Mouse (Mus musculus): ENCODE data around the gene Cog6. TPM values are rescaled to one million over a fixed set of nuclear protein-coding genes. Genes with fewer than 3 reads are reported as not detected.

The Cog6 gene
- polyA plus RNA-seq, 1 experiment: 34.1 TPM

DNA sequence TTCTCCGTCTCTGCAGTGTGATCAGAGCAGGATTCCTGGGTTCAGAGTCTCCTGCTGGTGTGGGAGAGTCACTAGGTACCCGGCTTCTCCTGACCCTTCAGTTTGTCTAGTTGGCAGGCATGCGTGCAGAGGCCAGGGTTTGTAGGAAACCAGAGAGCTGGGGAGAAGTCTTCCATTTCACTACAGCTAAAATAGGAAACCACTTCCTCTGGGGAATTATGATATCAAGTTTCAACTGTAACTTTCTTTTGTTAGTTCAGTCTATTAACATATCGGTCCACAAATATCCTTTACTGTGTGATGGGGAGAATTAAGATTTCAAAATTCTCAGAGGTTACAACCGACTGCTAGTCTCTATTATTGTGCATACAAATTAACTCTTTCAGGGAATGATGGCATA lies 19.0 kb upstream of the Cog6 start:
- Histone ChIP-seq H3K4me3 (ENCODE audit: insufficient read depth, low read length) (no peak overlapping the region), H3K27ac (ENCODE audit: insufficient read depth, low read length) (no peak overlapping the region; the same call in 1 of the 2 replicates), H3K4me1 (ENCODE audit: control insufficient read depth, insufficient read depth, low read length) (peaks cover 5% of the 10 kb centered on the region)
- no peak for TF ChIP-seq CTCF (IDR thresholded peaks at IDR 0.05; ENCODE audit: borderline replicate concordance, insufficient read depth, low read length)

DNA sequence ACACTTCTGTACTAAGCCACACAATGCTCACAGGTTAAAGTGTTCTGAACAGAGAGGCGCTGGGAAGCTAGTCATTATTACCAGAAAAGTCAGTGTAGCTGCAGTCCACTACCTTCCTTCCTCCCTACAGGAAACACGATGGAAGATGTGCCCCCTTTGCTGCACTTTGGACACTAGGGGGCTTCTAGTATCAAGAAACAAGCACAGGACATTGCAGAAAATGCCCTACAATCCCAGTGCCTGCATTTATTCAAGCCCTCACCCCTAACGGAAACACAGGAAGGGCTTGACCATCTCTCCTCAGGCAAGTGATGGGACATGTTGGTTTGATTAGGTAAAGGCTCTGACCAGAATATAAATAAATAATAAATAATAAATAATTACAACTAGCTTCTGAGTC lies 16.4 kb upstream of the Cog6 start:
- H3K27ac ChIP-seq (ENCODE audit: insufficient read depth, low read length): no peak overlapping the region
- peaks cover 5% of the 10 kb centered on the region for H3K4me1 ChIP-seq (ENCODE audit: control insufficient read depth, insufficient read depth, low read length)
- no peak overlapping the region for H3K4me3 ChIP-seq (ENCODE audit: insufficient read depth, low read length)
- TF ChIP-seq CTCF (IDR thresholded peaks at IDR 0.05; ENCODE audit: borderline replicate concordance, insufficient read depth, low read length) (no peak), POLR2A (IDR thresholded peaks at IDR 0.05; ENCODE audit: low read depth, low read length) (no peak)

DNA sequence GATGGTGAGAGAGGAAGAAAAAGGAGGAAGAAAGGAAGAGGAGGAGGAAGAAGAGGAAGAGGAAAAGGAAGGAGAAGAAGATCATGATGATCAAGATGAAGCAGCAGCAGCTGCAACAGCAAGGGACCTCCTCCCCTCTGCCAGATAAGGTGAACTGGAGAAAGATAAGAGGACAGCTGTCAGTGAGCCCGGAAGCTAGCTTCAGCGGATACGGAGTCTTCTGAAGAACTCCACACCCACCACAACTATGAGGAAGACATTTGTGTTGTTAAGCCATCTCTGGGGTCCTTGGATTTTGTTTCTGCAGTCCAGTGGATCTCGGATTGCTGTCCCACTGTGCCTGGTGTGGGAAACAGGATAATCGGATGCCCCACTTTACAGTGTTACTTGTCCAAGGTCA lies 15.4 kb upstream of the Cog6 start:
- peaks cover 5% of the 10 kb centered on the region for H3K4me1 ChIP-seq (ENCODE audit: control insufficient read depth, insufficient read depth, low read length)
- no peak overlapping the region for H3K27ac ChIP-seq (ENCODE audit: insufficient read depth, low read length)
- TF ChIP-seq POLR2A (IDR thresholded peaks at IDR 0.05; ENCODE audit: low read depth, low read length) (no peak), CTCF (IDR thresholded peaks at IDR 0.05; ENCODE audit: borderline replicate concordance, insufficient read depth, low read length) (no peak)
- H3K4me3 ChIP-seq (ENCODE audit: insufficient read depth, low read length): no peak overlapping the region

DNA sequence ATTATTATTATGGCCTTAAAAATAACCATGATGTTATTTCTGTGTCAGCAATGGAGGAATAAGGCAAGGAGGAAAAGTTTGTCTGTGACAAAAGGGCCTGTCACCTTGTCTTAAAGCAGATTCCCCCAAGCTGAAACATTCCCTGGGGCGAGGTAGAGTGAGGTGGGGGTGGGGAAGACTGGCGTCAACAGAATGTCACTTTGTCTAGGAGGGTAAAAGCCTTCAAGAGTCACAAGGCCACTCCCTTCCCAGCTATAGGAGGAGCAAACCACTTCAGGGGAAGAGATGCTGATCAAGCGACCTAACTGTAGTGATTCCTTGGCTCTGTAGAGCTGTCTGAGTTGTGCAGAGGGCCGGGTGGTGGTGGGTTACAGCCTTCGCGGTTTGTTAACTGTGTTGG lies 14.5 kb upstream of the Cog6 start:
- Histone ChIP-seq H3K4me1 (ENCODE audit: control insufficient read depth, insufficient read depth, low read length) (peaks cover 3% of the 10 kb centered on the region; the same call in 1 of the 2 replicates), H3K4me3 (ENCODE audit: insufficient read depth, low read length) (no peak overlapping the region), H3K27ac (ENCODE audit: insufficient read depth, low read length) (no peak overlapping the region)
- TF ChIP-seq CTCF (IDR thresholded peaks at IDR 0.05; ENCODE audit: borderline replicate concordance, insufficient read depth, low read length) (no peak), POLR2A (IDR thresholded peaks at IDR 0.05; ENCODE audit: low read depth, low read length) (no peak)

DNA sequence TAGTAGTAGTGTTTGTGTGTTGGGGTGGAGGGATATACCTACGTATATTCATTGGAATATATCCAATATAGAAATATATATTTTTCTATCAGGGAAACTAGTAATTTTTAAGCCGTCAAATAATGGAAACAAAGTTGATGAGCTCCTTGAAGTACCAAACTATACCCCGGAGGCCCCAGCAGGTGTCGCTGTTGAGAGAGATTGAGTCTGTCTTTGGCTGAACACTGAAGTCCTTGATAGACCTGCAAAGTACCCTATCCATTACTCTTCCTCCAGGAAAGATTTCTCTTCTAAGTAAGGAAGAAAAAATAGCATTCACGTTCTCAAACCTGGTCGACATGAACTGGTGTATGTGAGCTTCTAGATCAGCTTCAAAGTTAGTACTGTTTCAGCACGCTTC lies 12.0 kb upstream of the Cog6 start:
- Histone ChIP-seq H3K27ac (ENCODE audit: insufficient read depth, low read length) (no peak overlapping the region), H3K4me1 (ENCODE audit: control insufficient read depth, insufficient read depth, low read length) (no peaks in the 10 kb centered on the region), H3K4me3 (ENCODE audit: insufficient read depth, low read length) (no peak overlapping the region)
- TF ChIP-seq POLR2A (IDR thresholded peaks at IDR 0.05; ENCODE audit: low read depth, low read length) (no peak), CTCF (IDR thresholded peaks at IDR 0.05; ENCODE audit: borderline replicate concordance, insufficient read depth, low read length) (no peak)

DNA sequence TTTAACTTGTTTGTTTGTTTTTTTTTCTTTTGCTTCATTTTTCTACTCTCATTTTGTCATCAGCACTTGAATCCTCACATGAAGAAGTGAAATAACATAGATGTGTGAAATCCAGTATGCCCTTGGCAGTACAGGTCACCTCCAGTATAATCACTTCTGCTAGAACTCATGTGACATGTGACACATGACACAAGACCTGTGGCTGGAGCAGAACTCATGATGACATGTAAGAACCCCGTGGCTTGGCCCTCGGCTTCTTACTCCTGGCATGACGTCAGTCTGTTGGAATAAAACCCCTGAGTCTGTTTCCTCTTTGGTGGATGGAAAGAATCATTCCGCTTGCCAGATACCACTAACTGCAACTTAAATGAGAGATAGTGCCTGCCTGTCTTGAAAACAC lies 10.3 kb upstream of the Cog6 start:
- Histone ChIP-seq H3K4me1 (ENCODE audit: control insufficient read depth, insufficient read depth, low read length) (no peaks in the 10 kb centered on the region), H3K27ac (ENCODE audit: insufficient read depth, low read length) (no peak overlapping the region), H3K4me3 (ENCODE audit: insufficient read depth, low read length) (no peak overlapping the region)
- no peak for TF ChIP-seq CTCF (IDR thresholded peaks at IDR 0.05; ENCODE audit: borderline replicate concordance, insufficient read depth, low read length)

DNA sequence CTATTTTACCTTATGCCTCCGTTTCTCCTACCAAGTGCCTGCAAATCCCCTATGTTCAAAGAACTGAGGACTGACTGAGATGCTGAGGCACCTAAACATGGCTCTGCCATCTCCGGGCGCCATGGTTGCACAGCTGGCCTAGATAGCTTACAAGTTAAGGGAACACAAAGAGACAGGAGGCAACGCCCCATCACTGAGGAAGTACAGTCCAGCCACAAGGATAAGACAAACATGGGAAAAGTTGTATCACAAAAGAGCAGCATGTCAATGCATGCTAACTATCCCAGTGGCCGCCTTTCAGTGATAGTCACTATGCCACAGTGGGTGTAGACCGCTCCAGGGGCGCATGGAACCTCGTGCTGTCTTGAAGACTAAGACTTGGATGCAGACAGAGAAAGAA lies 9.6 kb downstream of the Cog6 start:
- TF ChIP-seq CTCF (IDR thresholded peaks at IDR 0.05; ENCODE audit: borderline replicate concordance, insufficient read depth, low read length): no peak
- TF ChIP-seq POLR2A (IDR thresholded peaks at IDR 0.05; ENCODE audit: low read depth, low read length): no peak
- no peak overlapping the region for H3K27ac ChIP-seq (ENCODE audit: insufficient read depth, low read length)
- no peaks in the 10 kb centered on the region for H3K4me1 ChIP-seq (ENCODE audit: control insufficient read depth, insufficient read depth, low read length)
- H3K4me3 ChIP-seq (ENCODE audit: insufficient read depth, low read length): no peak overlapping the region

DNA sequence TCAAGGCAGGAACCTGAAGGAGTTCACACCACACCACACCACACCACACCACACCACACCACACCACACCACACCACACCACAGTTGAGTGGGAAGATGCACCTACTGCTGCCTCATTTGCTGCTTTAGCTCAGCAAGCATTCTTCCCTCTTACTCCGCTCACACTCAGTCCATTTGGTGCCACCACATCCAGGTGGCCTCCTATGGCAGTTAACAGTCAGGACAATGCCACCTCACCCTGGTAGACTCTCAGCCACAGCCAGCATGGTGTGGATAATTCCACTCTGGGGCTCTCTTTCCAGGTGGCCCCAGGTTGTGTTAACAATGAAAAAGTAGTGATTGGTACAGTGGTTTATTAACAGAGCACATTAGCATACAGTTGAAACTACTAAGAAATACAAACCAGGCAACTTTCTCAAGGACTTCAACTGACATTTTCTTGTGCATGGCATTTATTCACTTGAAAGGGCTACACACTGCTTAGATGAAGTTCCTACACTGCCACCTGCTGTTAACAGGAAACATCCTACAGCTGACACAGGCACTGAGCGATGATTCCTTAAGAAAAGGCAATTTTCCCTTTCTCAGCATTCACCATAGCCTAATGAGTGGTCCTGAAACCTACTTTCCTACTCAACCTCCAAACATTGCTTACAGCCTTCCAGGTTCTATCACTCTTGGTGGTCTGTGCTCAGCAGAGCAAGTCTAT lies 12.5 kb downstream of the Cog6 start:
- no peak overlapping the region for H3K4me3 ChIP-seq (ENCODE audit: insufficient read depth, low read length)
- H3K27ac ChIP-seq (ENCODE audit: insufficient read depth, low read length): no peak overlapping the region
- H3K4me1 ChIP-seq (ENCODE audit: control insufficient read depth, insufficient read depth, low read length): no peaks in the 10 kb centered on the region
- TF ChIP-seq POLR2A (IDR thresholded peaks at IDR 0.05; ENCODE audit: low read depth, low read length) (no peak), CTCF (IDR thresholded peaks at IDR 0.05; ENCODE audit: borderline replicate concordance, insufficient read depth, low read length) (no peak)

DNA sequence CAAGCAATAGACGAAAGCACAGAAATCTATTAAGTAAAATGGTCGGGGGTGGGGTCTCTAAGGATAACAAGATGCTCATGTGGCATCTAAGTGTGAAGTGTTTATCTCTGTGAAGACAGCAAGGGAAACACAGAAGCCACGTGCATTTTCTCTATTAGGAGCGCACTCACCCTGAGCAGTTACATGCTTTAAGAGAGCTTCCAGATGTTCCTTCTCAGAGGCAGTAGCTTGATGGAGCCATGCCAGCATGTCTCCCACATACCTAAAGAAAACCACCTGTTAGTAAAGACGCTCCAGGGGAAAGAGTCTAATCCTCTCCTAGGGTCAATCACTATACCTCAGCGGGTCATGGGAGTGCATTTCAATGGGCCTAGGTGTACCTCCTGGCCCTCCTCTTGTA lies 15.0 kb downstream of the Cog6 start:
- no peak overlapping the region for H3K4me3 ChIP-seq (ENCODE audit: insufficient read depth, low read length)
- H3K27ac ChIP-seq (ENCODE audit: insufficient read depth, low read length): no peak overlapping the region
- no peak for TF ChIP-seq POLR2A (IDR thresholded peaks at IDR 0.05; ENCODE audit: low read depth, low read length)
- TF ChIP-seq CTCF (IDR thresholded peaks at IDR 0.05; ENCODE audit: borderline replicate concordance, insufficient read depth, low read length): no peak
- no peaks in the 10 kb centered on the region for H3K4me1 ChIP-seq (ENCODE audit: control insufficient read depth, insufficient read depth, low read length)

DNA sequence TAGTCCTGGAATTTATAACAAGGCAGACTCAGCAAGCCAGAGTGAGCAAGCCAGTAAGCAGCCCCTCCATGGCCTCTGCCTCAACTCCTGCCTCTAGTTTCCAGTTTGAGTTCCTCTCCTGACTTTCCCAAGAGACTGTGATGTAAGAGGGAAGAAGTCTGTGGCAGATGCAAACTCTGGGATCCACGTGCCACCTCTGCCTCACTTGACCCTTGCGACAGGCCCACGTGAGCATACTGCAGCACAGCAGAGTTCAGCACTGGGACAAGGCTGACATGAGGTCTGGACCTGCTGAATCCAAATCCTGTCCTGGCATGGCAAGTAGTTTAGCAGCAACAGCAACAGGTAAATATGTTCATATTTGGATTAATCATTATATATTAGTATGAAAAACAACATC lies 17.0 kb downstream of the Cog6 start:
- H3K4me1 ChIP-seq (ENCODE audit: control insufficient read depth, insufficient read depth, low read length): no peaks in the 10 kb centered on the region
- no peak overlapping the region for H3K4me3 ChIP-seq (ENCODE audit: insufficient read depth, low read length)
- no peak overlapping the region for H3K27ac ChIP-seq (ENCODE audit: insufficient read depth, low read length)
- no peak for TF ChIP-seq POLR2A (IDR thresholded peaks at IDR 0.05; ENCODE audit: low read depth, low read length)
- no peak for TF ChIP-seq CTCF (IDR thresholded peaks at IDR 0.05; ENCODE audit: borderline replicate concordance, insufficient read depth, low read length)

Measured in embryonic fibroblast, embryonic 13.5 days (primary cell).